Mouse (Mus musculus): Measurements from ENCODE around the gene Lnpep.

- TF ChIP-seq CTCF (IDR thresholded peaks at IDR 0.05 in 2 of 3, conservative IDR thresholded peaks at IDR 0.05 in 1 of 3; ENCODE audit: control insufficient read depth in 1 of 3, insufficient read depth in 1 of 3, low read depth in 2 of 3, low read length in 3 of 3, poor library complexity in 1 of 3, severe bottlenecking in 1 of 3) = no peak
- no peak for TF ChIP-seq EP300 (IDR thresholded peaks at IDR 0.05; ENCODE audit: low read depth in 1 of 2, low read length in 2 of 2)
- TF ChIP-seq MAX (IDR thresholded peaks at IDR 0.05; ENCODE audit: low read length) = no peak
- no peak for TF ChIP-seq GABPA (IDR thresholded peaks at IDR 0.05; ENCODE audit: low read depth, low read length)
These were observed 22.1 kb downstream of the Lnpep start for GRCm38 (mm10) chr17:17602786-17603185.
